Mouse (Mus musculus) neural tube, embryonic 14.5 days (tissue): ENCODE measurements around the gene Dnah10. TPM values are rescaled to one million over a fixed set of nuclear protein-coding genes. Genes with fewer than 3 reads are reported as not detected.

Experiments used
- ATAC-seq: fragments of 200-750 bp; cut with Nextera tagmentation; 2 replicates; pipeline ENCODE4 v1.8.0; 2017; ENCODE audit warnings: low read depth, mild to moderate bottlenecking, moderate TSS enrichment, moderate library complexity
- H3K27ac ChIP-seq: fragments of 300-500 bp; sonication (generic); 2 replicates; pipeline ENCODE4 v1.5.1; 2014; ENCODE audit warnings: low read depth, mild to moderate bottlenecking, control low read depth, low read length, moderate library complexity, mixed read lengths
- H3K27me3 ChIP-seq: fragments of 300-500 bp; sonication (generic); 2 replicates; pipeline ENCODE4 v1.6.1; 2014; ENCODE audit warnings: low read length; ENCODE audit not compliant: control insufficient read depth, insufficient read depth
- H3K36me3 ChIP-seq: fragments of 300-500 bp; sonication (generic); 2 replicates; pipeline ENCODE4 v1.6.1; 2014; ENCODE audit warnings: low read length, mixed read lengths; ENCODE audit not compliant: control insufficient read depth, insufficient read depth
- H3K4me1 ChIP-seq: fragments of 300-500 bp; sonication (generic); 2 replicates; pipeline ENCODE4 v1.6.1; 2014; ENCODE audit warnings: low read length; ENCODE audit not compliant: control insufficient read depth, insufficient read depth
- H3K4me2 ChIP-seq: fragments of 300-500 bp; sonication (generic); 2 replicates; pipeline ENCODE4 v1.6.1; 2014; ENCODE audit warnings: mild to moderate bottlenecking, low read depth, low read length, control low read depth
- H3K4me3 ChIP-seq: fragments of 300-500 bp; sonication (generic); 2 replicates; pipeline ENCODE4 v1.5.1; 2014; ENCODE audit warnings: low read depth, low read length, control low read depth, mixed read lengths
- H3K9ac ChIP-seq: fragments of 300-500 bp; sonication (generic); replicated peaks from 2 replicates; pipeline ENCODE4 v1.6.1; 2014; ENCODE audit warnings: low read depth, mild to moderate bottlenecking, control low read depth, low read length, mixed read lengths
- H3K9me3 ChIP-seq: fragments of 300-500 bp; sonication (generic); 2 replicates; pipeline ENCODE4 v1.6.1; 2016; ENCODE audit warnings: low read length; ENCODE audit not compliant: control insufficient read depth
- WGBS: fragments of 180-500 bp; shearing (Covaris S2); extraction: QIAGEN DNeasy Blood & Tissue Kit; methylation state at CpG from one replicate; pipeline ENCODE4 v1.1.7; 2014; 5-methylcytosine and 5-hydroxymethylcytosine counted together
- polyA plus RNA-seq: library from polyadenylated mRNA; unstranded; fragments of >200 nt; fragmentation: Nextera tagmentation; extraction: Ambion mirVana; gene quantifications from 2 replicates; pipeline ENCODE4 v1.2.1, GENCODE M21; 2014

Gene Dnah10
- polyA plus RNA-seq, 1 experiment from 2014 or later: 0.11 TPM

- Histone ChIP-seq H3K4me2 (no peak overlapping the region), H3K36me3 (no peaks in the 10 kb centered on the region), H3K4me3 (no peak overlapping the region), H3K9ac (no peak overlapping the region), H3K27ac (no peak overlapping the region), H3K27me3 (no peaks in the 10 kb centered on the region), H3K4me1 (no peaks in the 10 kb centered on the region), H3K9me3 (no peaks in the 10 kb centered on the region)
- 84% methylated on average over 8 of the region's 8 CpGs for WGBS
- ATAC-seq: no peak
Measured at GRCm38 (mm10) chr5:124781696-124782095, 56.8 kb downstream of the Dnah10 start.

- H3K27ac ChIP-seq: no peak overlapping the region
- H3K27me3 ChIP-seq: no peaks in the 10 kb centered on the region
- no peaks in the 10 kb centered on the region for H3K4me1 ChIP-seq
- no peaks in the 10 kb centered on the region for H3K36me3 ChIP-seq
- no peak for ATAC-seq
- H3K4me2 ChIP-seq: no peak overlapping the region
- WGBS: 82% methylated on average over 7 of the region's 7 CpGs
- no peak overlapping the region for H3K4me3 ChIP-seq
- no peaks in the 10 kb centered on the region for H3K9me3 ChIP-seq
- no peak overlapping the region for H3K9ac ChIP-seq
Measured at GRCm38 (mm10) chr5:124785650-124786049, 60.8 kb downstream of the Dnah10 start.

- no peaks in the 10 kb centered on the region for H3K9me3 ChIP-seq
- ATAC-seq: no peak
- H3K4me2 ChIP-seq: no peak overlapping the region
- whole genome bisulfite sequencing: 93% methylated on average over 7 of the region's 7 CpGs
- no peak overlapping the region for H3K27ac ChIP-seq
- no peak overlapping the region for H3K9ac ChIP-seq
- no peaks in the 10 kb centered on the region for H3K4me1 ChIP-seq
- no peak overlapping the region for H3K4me3 ChIP-seq
- H3K27me3 ChIP-seq: no peaks in the 10 kb centered on the region
- no peaks in the 10 kb centered on the region for H3K36me3 ChIP-seq
Measured at GRCm38 (mm10) chr5:124792112-124792511, 67.2 kb downstream of the Dnah10 start.

GRCm38 (mm10) chr5:124809708-124810366 lies 85.0 kb downstream of the Dnah10 start:
- H3K4me3 ChIP-seq: no peak overlapping the region
- H3K27ac ChIP-seq: no peak overlapping the region
- no peaks in the 10 kb centered on the region for H3K36me3 ChIP-seq
- H3K9me3 ChIP-seq: no peaks in the 10 kb centered on the region
- no peaks in the 10 kb centered on the region for H3K4me1 ChIP-seq
- H3K9ac ChIP-seq: no peak overlapping the region
- H3K27me3 ChIP-seq: no peaks in the 10 kb centered on the region
- ATAC-seq: no peak
- WGBS: 88% methylated on average over 4 of the region's 4 CpGs
- no peak overlapping the region for H3K4me2 ChIP-seq

GRCm38 (mm10) chr5:124812466-124812865 lies 87.6 kb downstream of the Dnah10 start:
- H3K4me3 ChIP-seq: no peak overlapping the region
- no peaks in the 10 kb centered on the region for H3K4me1 ChIP-seq
- ATAC-seq: no peak
- H3K36me3 ChIP-seq: no peaks in the 10 kb centered on the region
- no peak overlapping the region for H3K4me2 ChIP-seq
- no peak overlapping the region for H3K27ac ChIP-seq
- H3K27me3 ChIP-seq: no peaks in the 10 kb centered on the region
- no peak overlapping the region for H3K9ac ChIP-seq
- no peaks in the 10 kb centered on the region for H3K9me3 ChIP-seq
- WGBS: 90% methylated on average over 12 of the region's 12 CpGs

- ATAC-seq: no peak
- H3K4me3 ChIP-seq: no peak overlapping the region
- H3K9ac ChIP-seq: no peak overlapping the region
- H3K4me2 ChIP-seq: no peak overlapping the region
- H3K9me3 ChIP-seq: no peaks in the 10 kb centered on the region
- H3K27me3 ChIP-seq: no peaks in the 10 kb centered on the region
- 62% methylated on average over 5 of the region's 5 CpGs for WGBS
- no peaks in the 10 kb centered on the region for H3K4me1 ChIP-seq
- no peaks in the 10 kb centered on the region for H3K36me3 ChIP-seq
- no peak overlapping the region for H3K27ac ChIP-seq
Measured at GRCm38 (mm10) chr5:124814797-124815196, 89.9 kb downstream of the Dnah10 start.

- WGBS: 87% methylated on average over 15 of the region's 15 CpGs
Measured at GRCm38 (mm10) chr5:124817050-124817449, 92.2 kb downstream of the Dnah10 start.

GRCm38 (mm10) chr5:124822128-124822894 lies 97.4 kb downstream of the Dnah10 start:
- no peak for ATAC-seq
- no peak overlapping the region for H3K27ac ChIP-seq
- H3K4me1 ChIP-seq: no peaks in the 10 kb centered on the region
- H3K9ac ChIP-seq: no peak overlapping the region
- H3K9me3 ChIP-seq: no peaks in the 10 kb centered on the region
- H3K27me3 ChIP-seq: no peaks in the 10 kb centered on the region
- H3K4me2 ChIP-seq: no peak overlapping the region
- no peaks in the 10 kb centered on the region for H3K36me3 ChIP-seq
- H3K4me3 ChIP-seq: no peak overlapping the region
- 79% methylated on average over 18 of the region's 18 CpGs for whole genome bisulfite sequencing

More at GRCm38 (mm10) chr5:124817050-124817449, 92.2 kb downstream of the Dnah10 start:
- H3K27ac ChIP-seq: no peak overlapping the region
- H3K9ac ChIP-seq: no peak overlapping the region
- no peak overlapping the region for H3K4me2 ChIP-seq
- H3K9me3 ChIP-seq: no peaks in the 10 kb centered on the region
- H3K4me3 ChIP-seq: no peak overlapping the region
- no peaks in the 10 kb centered on the region for H3K36me3 ChIP-seq
- H3K27me3 ChIP-seq: no peaks in the 10 kb centered on the region
- H3K4me1 ChIP-seq: no peaks in the 10 kb centered on the region
- ATAC-seq: no peak

- H3K9ac ChIP-seq: no peak overlapping the region
- H3K4me2 ChIP-seq: no peak overlapping the region
- ATAC-seq: no peak
- H3K27me3 ChIP-seq: no peaks in the 10 kb centered on the region
- no peaks in the 10 kb centered on the region for H3K4me1 ChIP-seq
- H3K27ac ChIP-seq: no peak overlapping the region
- no peak overlapping the region for H3K4me3 ChIP-seq
- 92% methylated on average over 12 of the region's 12 CpGs for WGBS
- H3K9me3 ChIP-seq: no peaks in the 10 kb centered on the region
- H3K36me3 ChIP-seq: peaks cover 8% of the 10 kb centered on the region
Measured at GRCm38 (mm10) chr5:124830331-124830730, 105.4 kb downstream of the Dnah10 start.
